Mouse (Mus musculus) kidney, postnatal 25 days (tissue): ENCODE data around the gene Fam228b.
A peak's percentile ranks its signal among the peaks of the same experiment; 100 is the strongest.
"Not testable (repeated sequence)": the region's sequence is repeated elsewhere in the genome, so short reads cannot be mapped to it uniquely, and the experiment has no call there.

ENCODE experiments used
- DNase-seq, 2 experiments: peaks; one replicate each; pipeline ENCODE4 v3.0.0; 2021; ENCODE audit warnings: mixed read lengths in 2 of 2

Fam228b gene

DNA sequence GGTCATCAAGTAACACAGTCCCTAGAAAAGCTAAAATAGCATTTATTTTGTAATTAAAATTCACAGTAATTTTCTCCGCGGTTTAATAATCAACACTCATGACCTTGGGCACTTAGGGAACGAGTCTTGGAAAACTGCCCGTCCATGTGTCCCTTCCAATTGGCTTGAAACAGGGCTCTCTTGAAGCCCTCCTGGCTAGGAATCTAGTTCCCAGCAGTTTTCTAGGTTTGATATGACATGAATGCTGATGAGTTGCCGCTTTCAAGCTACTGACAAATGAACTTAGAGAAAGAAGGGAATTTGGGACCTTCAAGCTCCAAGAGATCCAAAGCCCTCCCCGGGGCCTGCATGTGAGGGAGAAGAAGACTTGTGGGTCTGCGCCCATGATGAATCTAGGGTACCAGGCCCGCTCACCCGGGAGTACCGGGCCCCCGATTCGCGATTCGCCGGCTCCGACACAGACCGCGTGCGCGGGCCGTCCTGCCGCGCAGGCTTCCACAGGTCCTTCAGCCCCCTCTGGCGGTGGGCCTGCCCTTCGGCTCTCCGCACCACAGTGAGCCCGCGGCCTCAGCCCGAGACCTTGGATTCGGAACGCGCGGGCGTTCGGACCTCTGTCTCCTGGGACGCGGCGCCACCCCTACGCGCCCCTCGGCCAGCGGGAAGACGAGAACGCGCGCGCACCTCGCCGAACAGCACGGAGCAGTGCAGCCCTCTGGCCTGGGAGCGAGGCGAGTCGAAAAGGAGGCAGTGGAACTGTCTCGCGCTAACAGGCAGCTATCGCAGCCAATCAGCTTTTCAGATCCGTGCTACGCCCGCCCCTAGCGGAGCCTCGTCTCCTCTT, at the start of gene Fam228b, which contains the start of gene Pfn4:
Gene Fam228b (minus strand): TSS at position 776 of the 841 bp plus-strand sequence.
Gene Pfn4 (plus strand): TSS at position 531 of the 841 bp plus-strand sequence.
- peak; percentile 96 to 97 for DNase-seq

DNA sequence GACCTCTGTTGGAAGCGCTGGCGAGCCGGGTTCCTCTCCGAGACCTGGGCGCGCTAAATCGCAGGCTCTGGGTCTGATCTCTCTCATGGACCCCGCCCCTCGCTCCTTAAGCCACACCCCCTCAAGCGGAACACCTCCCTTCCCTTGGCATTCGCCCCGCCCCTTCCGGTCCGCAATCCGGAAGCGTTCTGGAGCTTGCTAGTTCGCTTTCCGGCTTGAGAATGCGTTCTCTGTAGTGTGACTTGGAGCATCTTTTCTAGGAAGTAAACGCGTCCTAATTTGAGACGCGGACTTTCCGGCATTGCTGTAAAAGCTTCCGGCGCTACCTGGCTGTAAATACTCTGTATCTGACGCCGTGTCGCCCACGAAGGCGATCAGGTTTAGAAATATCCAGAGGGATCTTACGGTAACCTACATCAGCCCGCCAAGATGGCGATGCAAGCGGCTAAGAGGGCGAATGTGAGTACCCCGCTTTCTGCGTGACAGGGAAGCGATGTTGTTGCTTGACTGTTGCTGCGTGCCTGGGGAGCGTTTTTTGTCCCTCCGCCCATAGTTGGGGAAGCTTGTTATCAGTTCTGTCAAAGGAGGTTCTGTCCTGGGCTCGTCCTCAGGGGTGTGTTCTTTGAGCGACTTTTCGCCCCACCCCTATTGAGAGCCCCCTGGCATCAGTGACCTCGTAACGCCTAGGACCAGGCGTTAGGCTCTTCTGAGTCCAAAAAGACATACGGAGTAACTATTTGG, 48.5 kb upstream of the Fam228b start, which contains the start of gene Sf3b6:
Gene Sf3b6 (plus strand): TSS at position 184 of the 741 bp plus-strand sequence.
- peak; percentile 99 to 100 for DNase-seq

DNA sequence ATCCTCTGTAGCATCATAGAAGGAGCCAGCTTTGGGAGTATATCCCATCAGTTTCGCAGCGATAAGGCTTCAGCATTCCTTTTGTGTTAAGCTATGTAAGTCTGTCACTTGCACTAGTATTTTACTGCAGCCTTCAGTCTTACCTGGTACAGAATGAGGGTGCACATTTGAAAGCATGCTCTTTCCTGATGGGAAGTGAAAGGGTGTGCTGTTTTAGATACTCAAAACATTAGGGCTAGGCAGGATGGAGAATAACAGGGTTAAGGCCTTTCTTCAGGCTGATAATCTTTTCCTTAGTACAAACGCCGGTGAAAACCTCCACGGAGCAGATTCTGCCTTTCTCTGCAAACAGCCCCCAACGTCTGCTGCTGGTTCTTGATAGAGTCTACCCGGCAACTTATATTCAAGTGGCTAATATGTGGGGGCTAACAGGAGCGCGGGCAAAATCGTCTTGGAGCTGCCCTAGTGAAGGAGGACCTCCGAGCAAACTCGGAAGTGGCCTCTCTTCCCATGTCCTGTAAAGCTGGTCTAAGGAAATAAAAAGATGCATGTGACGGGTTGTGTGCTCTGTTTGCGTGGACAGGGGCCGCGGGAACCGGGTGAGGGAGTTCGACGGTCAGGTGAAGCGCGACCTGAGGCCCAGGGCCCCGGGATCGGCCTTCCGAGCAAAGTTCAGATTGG, 47.8 kb upstream of the Fam228b start:
- DNase-seq = no peak

- no peak for DNase-seq
These were observed 44.6 kb upstream of the Fam228b start for GRCm38 (mm10) chr12:4813636-4814035.

GRCm38 (mm10) chr12:4811705-4812104, 42.6 kb upstream of the Fam228b start:
- no peak for DNase-seq

- DNase-seq = no peak
These were observed 42.0 kb upstream of the Fam228b start for GRCm38 (mm10) chr12:4811036-4811435.

GRCm38 (mm10) chr12:4797471-4797870, 28.4 kb upstream of the Fam228b start:
- DNase-seq = not testable (repeated sequence)

DNA sequence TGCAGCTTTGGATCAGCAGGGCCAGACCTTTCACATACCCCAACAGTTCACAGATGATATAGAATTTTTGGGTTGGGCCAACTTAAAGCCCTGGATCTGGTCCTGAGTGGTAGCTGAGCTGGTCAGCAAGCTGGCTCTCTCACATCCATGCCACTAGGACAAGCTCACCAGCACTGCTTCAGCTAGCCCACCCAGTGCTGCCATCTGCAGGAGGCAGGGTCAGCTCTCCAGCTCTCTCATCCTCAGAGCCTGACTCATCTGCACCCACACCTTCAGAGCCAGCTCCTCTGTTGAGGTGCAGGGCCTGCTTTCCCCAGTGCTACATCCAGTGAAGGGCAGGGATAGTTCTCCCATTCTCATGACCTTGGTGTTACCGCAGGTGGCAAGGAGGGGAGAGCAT, 24.7 kb upstream of the Fam228b start:
- DNase-seq = peak; percentile 49 to 59

DNA sequence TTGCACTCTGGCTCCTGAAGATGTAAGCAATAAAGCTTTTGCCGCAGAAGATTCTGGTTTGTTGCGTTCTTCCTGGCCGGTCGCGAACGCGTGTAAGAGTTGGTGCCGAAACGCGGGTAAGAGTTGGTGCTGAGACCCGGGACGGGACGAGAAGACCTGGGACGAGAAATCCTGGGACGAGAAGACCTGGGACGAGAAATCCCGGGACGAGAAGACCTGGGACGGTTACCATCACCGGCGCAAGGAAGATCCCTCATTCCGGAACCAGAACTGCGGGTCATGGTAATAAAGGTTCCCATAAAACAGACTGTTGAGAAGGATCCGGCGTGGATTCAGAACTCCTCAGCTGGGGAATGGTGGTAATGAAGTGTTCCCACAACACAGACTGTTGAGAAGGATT, 19.1 kb upstream of the Fam228b start:
- DNase-seq = not testable (repeated sequence)

GRCm38 (mm10) chr12:4784466-4784865, 15.4 kb upstream of the Fam228b start:
- DNase-seq = no peak

- DNase-seq = peak; percentile 47 to 80
These were observed 14.5 kb upstream of the Fam228b start for GRCm38 (mm10) chr12:4783598-4783997.

GRCm38 (mm10) chr12:4781725-4782404, 12.8 kb upstream of the Fam228b start:
- not testable (repeated sequence) for DNase-seq

DNA sequence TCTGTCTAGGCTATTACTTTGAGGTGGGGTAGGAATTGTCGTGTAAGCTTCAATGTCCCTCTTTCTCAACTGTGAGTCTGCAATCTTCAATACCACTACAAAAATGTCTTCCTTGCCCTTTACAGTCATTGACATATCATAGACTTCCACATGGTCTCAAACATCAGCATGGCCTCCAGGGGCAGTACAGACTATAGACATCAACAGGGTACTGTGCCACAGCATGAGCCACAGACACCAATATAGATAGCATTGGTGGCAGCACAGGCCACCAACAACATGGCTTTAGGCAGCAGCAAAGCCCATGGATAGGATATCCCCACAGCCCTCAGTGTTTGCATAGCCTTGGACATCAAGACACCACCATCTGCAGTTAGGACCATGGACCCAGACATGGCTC, 12.2 kb upstream of the Fam228b start:
- DNase-seq = no peak

DNA sequence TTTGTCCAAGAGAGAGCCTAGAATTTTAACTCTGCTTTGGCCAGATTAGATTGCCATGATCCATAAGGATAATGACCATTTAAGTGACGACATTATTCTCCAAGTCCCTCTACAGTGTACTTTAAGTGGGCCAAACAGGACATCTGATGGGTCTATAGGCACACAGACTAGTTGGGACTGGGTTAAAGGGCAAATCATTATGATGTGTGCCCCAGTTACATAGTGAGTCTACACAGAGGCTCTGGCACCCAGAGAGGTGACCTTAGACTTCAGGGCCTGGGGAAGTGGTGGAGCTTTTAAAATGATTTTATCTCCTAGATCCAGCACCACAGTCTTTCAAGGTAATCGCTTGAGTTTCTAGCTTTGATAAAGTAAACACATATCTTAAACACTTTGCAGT, 11.2 kb upstream of the Fam228b start:
- no peak for DNase-seq

- DNase-seq = no peak
These were observed 8.7 kb upstream of the Fam228b start for GRCm38 (mm10) chr12:4777734-4778133.

DNA sequence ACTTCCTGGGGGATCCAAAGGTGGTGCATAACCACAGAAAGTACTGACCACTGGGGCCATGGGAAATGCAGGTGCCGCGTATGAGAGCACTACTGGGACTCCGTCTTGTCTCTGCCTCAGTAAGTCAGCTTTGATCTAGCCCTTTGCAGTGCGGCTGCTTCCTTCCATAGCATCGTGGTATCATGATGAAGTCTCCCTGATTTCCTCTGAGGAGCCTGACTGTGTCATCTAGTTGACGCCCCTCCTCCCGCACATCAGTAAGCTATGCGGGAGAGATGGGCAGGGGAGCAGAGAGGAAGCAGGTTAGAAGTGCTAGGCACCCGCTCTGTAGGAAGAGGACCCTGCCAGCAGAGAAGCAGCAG, 6.5 kb upstream of the Fam228b start:
- no peak for DNase-seq

DNA sequence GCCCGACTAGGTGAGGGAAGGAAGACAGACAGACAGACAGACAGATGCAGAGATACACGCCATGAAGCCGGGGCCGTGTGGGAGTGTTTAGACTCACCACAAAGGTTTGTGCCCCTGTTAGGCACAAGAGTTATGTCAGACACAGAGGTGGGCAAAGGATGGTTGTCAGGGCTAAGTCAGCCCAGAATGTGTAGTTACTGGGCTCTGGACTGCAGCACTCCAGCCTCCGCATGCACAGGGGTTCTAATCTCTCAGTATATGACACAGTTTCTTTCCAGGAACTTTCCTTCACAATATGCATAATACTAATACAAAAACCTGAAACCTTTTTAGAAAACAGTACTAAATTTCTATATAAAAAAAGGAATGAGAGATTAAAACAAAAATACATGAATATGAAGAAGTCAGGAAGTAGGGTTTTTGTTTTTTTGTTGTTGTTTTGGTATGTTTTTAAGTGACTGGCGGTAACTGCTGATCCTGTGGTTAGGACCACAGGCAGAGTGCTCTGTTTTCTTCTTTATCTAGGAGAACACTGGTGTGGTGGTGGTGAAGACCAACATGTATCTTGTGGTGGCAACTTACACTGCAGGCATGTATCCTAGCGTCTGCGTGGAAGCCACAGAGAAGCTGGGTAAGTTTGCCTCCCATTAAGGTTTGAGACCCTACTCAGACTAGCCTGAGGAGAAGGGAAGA, 6.0 kb upstream of the Fam228b start:
- DNase-seq = no peak

DNA sequence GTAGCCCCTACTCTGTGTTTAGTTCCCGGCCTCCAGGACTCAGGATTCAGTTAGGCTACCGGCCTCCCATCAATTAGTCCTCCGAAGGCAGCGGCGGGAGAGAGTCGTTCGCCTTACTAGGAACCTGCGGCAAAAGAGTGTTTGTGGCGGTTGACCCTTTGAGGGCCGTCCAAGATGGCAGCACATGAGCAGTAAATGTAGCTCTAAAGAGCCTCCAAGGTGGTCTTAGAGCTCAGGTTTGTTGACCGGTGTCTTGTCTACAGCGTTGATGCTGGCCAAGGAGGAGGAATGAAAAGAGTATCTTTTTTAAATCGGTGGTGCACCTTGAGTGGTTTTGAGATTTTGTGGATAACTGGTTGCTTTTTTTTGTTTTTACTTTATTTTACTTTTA, 261 bp upstream of the Fam228b start:
- DNase-seq = no peak

DNA sequence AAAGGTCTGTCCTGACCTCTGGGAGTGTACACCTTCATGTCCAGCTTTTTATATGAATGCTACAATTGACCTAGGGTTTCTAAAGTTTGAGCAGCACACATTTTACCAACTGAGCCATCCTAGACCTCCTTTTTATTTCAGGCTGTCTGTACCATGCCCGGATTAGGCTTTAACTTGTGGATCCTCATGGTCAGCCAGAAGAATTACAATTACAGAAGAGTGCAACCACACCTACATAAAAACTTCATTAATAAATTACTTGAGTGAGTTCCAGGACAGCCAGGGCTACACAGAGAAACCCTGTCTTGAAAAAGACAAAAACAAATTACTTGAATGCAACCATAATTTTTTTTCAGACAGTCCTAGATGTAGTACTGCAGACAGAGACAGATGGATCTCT, 12.0 kb downstream of the Fam228b start:
- no peak for DNase-seq

- DNase-seq = not testable (repeated sequence)
These were observed 14.6 kb downstream of the Fam228b start for GRCm38 (mm10) chr12:4754451-4754850.

GRCm38 (mm10) chr12:4744486-4744885, 24.6 kb downstream of the Fam228b start:
- no peak for DNase-seq

DNA sequence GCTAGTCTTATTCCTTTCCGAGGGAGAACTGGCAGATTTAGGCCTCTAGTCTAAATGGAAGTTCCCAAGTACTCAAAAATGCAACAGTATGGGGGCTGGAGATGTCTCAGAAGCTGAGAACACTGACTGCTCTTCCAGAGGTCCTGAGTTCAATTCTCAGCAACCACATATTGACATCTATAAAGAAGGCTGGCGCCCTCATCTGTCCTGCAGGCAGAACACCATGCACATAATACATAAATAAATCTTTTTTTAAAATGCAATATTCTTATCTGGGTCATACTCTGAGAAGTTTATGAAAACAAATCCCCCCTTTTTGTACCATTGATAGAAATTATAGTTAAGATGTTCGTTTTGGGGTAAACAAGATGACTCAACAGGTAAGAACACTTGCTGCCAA, 26.9 kb downstream of the Fam228b start:
- no peak for DNase-seq
